Mouse (Mus musculus) stomach, embryonic 16.5 days (tissue): ENCODE data around the gene Hdac1. TPM values are rescaled to one million over a fixed set of nuclear protein-coding genes. Genes with fewer than 3 reads are reported as not detected.
A peak's percentile ranks its signal among the peaks of the same experiment; 100 is the strongest.

Experiments
- ATAC-seq: fragments of 200-750 bp; cut with Nextera tagmentation; 2 replicates; pipeline ENCODE4 v1.8.0; 2017; ENCODE audit warnings: moderate number of reproducible peaks, moderate TSS enrichment; ENCODE audit not compliant: insufficient read depth, low FRiP score
- H3K27ac ChIP-seq: fragments of 300-500 bp; sonication (generic); 2 replicates; pipeline ENCODE4 v1.5.1; 2014; ENCODE audit warnings: low read length
- H3K27me3 ChIP-seq: fragments of 300-500 bp; sonication (generic); 2 replicates; pipeline ENCODE4 v1.6.1; 2014; ENCODE audit warnings: low read length, control low read depth, mixed read lengths; ENCODE audit not compliant: control insufficient read depth, insufficient read depth
- H3K36me3 ChIP-seq: fragments of 300-500 bp; sonication (generic); 2 replicates; pipeline ENCODE4 v1.6.1; 2014; ENCODE audit warnings: low read length; ENCODE audit not compliant: control insufficient read depth, insufficient read depth
- H3K4me1 ChIP-seq: fragments of 300-500 bp; sonication (generic); 2 replicates; pipeline ENCODE4 v1.6.1; 2014; ENCODE audit warnings: low read length, control low read depth, mixed read lengths; ENCODE audit not compliant: control insufficient read depth, insufficient read depth
- H3K4me2 ChIP-seq: fragments of 300-500 bp; sonication (generic); 2 replicates; pipeline ENCODE4 v1.6.1; 2014; ENCODE audit warnings: low read depth, low read length, mixed read lengths
- H3K4me3 ChIP-seq: fragments of 300-500 bp; sonication (generic); replicated peaks from 2 replicates; pipeline ENCODE4 v1.5.1; 2014; ENCODE audit warnings: mild to moderate bottlenecking, low read length
- H3K9ac ChIP-seq: fragments of 300-500 bp; sonication (generic); 2 replicates; pipeline ENCODE4 v1.6.1; 2014; ENCODE audit warnings: low read length
- H3K9me3 ChIP-seq: fragments of 300-500 bp; sonication (generic); replicated peaks from 2 replicates; pipeline ENCODE4 v1.6.1; 2016; ENCODE audit warnings: low read length, control low read depth; ENCODE audit not compliant: control insufficient read depth
- WGBS: fragments of 180-500 bp; shearing (Covaris S2); extraction: QIAGEN DNeasy Blood & Tissue Kit; methylation state at CpG from one replicate; pipeline ENCODE4 v1.1.7; 2014; 5-methylcytosine and 5-hydroxymethylcytosine counted together
- polyA plus RNA-seq: library from polyadenylated mRNA; unstranded; fragments of >200 nt; fragmentation: Nextera tagmentation; extraction: Ambion mirVana; gene quantifications from 2 replicates; pipeline ENCODE4 v1.2.1, GENCODE M21; 2015

The Hdac1 gene
- polyA plus RNA-seq, 1 experiment from 2014 or later: 195 TPM

DNA sequence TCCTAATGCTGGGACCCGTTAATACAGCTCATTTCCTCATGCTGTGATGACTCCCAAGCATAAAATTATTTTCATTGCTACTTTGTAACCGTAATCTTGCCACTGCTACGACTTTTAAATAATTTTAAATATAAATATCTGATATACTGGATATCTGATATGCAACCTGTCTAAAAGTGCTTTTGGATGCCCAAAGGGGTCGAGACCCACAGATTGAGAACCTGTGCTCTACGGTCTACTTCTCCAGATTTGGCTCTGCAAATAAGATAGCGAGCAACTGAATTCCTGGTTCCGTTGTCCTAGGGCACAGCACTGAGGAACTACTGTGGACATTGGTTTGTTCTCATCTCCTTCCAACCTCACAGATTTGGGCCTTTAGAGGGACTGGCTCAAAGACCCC, 35.2 kb upstream of the Hdac1 start:
- Histone ChIP-seq H3K9ac (no peak overlapping the region), H3K4me1 (0 out of 2 replicates have a peak, but pooled peaks cover 2% of the 10 kb centered on the region), H3K9me3 (no peaks in the 10 kb centered on the region), H3K4me3 (no peak overlapping the region), H3K27ac (no peak overlapping the region), H3K4me2 (no peak overlapping the region), H3K27me3 (no peaks in the 10 kb centered on the region), H3K36me3 (no peaks in the 10 kb centered on the region)
- WGBS: 75% methylated on average over 7 of the region's 7 CpGs
- no peak for ATAC-seq

DNA sequence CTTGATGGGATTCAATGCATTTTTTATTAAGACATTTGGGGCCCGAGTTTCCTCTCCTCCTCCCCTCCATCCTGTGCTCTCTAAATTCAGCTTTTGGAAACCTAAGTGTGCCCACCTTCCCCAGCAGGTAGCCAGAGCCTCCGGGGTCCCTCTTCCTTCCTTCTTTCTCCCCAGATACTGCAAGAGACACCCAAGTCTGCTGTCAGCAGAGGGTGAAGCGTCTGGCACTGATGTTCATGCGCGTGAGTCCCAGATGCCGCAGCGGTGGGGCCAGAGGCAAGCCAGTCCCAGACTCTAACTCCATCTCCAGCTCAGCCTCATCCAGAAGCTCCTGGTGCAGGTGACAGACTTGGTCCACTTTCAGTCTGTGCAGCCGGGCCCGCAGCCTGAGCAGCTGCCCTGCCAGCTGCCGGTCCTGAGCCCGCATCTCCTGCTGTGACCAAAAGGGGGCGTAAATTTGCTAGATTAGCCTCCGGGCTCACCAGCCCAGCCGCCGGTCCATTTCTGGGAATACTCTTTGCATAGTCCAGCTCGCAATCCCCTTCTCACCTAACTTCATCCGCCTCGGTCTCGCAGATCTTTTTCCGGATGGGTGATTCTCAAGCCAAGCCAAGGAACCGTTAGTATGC, 34.5 kb upstream of the Hdac1 start:
- WGBS: 39% methylated on average over 21 of the region's 21 CpGs
- Histone ChIP-seq H3K27me3 (no peaks in the 10 kb centered on the region), H3K9me3 (no peaks in the 10 kb centered on the region), H3K36me3 (no peaks in the 10 kb centered on the region), H3K27ac (no peak overlapping the region), H3K4me2 (no peak overlapping the region), H3K9ac (peak overlapping the region; percentile 6; the same call in 1 of the 2 replicates), H3K4me3 (no peak overlapping the region), H3K4me1 (0 out of 2 replicates have a peak, but pooled peaks cover 2% of the 10 kb centered on the region)
- ATAC-seq: no peak

DNA sequence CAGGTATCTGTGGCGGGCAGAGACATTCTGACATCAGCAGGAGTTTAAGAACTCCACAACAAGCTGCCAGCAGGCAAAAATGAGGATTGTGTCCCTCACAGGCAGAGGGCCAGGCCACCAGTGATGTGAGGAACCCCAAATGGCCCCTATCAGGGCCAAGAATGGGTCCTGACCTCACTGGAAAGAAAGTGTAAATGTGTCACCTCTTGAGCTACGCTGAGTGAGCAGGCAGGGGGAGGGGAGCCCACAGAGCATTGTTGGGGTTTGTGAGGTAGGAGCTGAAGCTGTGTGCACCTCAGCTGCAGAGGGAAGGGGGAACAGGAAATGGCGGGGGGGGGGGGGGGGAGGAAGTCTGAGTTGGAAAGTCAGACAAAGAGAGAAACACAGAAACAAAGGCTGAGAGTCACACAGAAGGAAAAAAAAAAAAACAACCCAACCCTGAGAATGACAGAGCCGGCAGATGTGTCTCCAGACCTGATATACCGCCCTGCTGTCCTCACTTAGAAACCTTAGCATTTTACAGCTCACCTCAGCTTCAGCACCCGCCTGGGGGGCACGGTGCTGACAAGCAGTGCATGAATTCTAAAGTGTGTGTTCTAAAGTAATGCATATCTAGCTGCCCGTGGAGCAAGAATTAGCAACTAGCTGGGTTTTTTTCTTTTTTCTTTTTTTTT, 32.8 kb upstream of the Hdac1 start:
- H3K27ac ChIP-seq: no peak overlapping the region
- no peaks in the 10 kb centered on the region for H3K9me3 ChIP-seq
- no peaks in the 10 kb centered on the region for H3K27me3 ChIP-seq
- 0 out of 2 replicates have a peak, but pooled peaks cover 2% of the 10 kb centered on the region for H3K4me1 ChIP-seq
- H3K9ac ChIP-seq: peak overlapping the region; percentile 56
- no peaks in the 10 kb centered on the region for H3K36me3 ChIP-seq
- H3K4me3 ChIP-seq: no peak overlapping the region
- 42% methylated on average over 7 of the region's 8 CpGs for WGBS
- H3K4me2 ChIP-seq: no peak overlapping the region
- ATAC-seq: 0 out of 2 replicates have a peak, but pooled peaks have one; percentile 37

DNA sequence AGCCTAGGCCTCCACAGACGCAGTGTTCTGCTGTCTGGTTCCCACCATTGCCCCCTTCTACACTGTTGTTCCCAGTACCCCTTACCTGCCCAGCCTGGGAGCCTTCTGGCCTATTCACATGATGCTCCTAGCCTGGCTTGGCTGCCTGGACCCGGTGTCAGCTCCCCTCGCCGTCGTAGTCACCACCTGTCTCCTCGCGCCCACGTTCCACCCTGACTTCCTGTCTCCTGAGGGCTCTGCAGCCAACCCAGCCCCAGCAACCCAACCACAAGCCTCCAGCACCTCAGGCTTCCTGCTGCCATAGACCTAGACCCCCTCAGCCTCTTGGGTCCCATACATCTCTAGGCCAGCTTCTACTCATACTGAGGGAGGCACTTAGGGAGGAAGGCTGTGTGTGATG, 30.9 kb upstream of the Hdac1 start, which contains the start of gene Lck:
Gene Lck (minus strand): TSS at position 212 of the 400 bp plus-strand sequence.
- Histone ChIP-seq H3K4me3 (no peak within 1 kb of the TSS), H3K9me3 (no peaks in the 10 kb centered on the region), H3K9ac (no peak within 1 kb of the TSS), H3K27ac (no peak within 1 kb of the TSS), H3K27me3 (no peaks in the 10 kb centered on the region), H3K36me3 (no peaks in the 10 kb centered on the region), H3K4me1 (0 out of 2 replicates have a peak, but pooled peaks cover 2% of the 10 kb centered on the region), H3K4me2 (no peak within 1 kb of the TSS)
- WGBS: 87% methylated on average over 8 of the region's 8 CpGs
- no peak for ATAC-seq

DNA sequence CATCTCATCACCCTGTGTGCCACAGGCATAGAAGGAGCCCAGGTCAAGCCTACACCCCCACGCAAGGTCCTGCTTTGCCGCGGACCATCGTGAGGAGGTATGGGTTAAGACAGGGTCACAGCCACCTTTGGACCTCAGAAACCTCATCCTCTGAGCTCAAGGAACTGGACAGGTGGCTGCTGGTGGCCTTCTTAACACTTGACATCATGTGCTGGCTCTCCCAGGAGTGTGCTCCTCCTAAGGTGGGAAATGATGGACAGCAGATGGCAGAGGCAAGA, 30.5 kb upstream of the Hdac1 start:
- H3K4me2 ChIP-seq: no peak overlapping the region
- no peak for ATAC-seq
- H3K4me1 ChIP-seq: 0 out of 2 replicates have a peak, but pooled peaks cover 2% of the 10 kb centered on the region
- H3K36me3 ChIP-seq: no peaks in the 10 kb centered on the region
- H3K27ac ChIP-seq: no peak overlapping the region
- no peak overlapping the region for H3K9ac ChIP-seq
- H3K27me3 ChIP-seq: no peaks in the 10 kb centered on the region
- no peak overlapping the region for H3K4me3 ChIP-seq
- H3K9me3 ChIP-seq: no peaks in the 10 kb centered on the region
- WGBS: 96% methylated on average over 4 of the region's 4 CpGs

DNA sequence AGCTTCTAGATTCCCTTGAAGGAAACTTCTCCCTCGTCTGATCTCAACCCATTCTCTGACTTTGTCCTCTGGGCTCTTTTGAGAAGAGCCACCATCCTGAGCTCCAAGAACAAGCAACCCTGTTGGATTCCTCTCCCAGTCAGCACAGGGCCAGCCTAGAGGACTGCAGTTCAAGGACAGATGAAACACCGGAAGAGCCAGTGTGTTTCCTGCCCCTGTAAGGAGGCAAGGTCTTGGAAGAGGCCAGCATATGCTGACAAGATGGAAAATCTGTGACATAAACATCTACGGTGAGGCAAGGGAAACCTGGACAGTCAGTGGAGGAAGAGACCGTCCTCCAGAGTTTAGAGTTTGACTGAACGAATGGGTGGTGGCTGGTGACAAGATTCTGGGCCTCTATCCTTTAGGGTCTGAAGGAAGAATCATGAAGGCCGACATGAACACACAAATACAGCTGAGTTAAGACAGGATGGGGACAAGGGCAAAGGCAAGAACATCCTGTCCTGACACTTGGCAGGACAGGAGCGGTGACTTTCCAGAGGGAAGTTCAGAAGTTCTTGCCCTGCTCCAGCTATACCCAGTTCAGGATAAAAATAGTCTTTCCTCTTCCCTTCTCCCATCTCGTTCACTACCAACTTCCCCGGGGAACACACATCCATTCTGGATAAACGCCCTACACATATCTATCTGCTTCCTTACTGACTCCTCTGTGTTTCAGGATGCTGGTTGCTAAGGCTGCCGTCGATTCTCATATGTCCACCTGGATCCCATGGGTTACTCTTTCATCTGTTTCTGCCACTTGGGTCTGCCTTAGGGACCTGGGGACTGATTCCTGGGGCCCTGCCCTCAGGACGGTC, 30.0 kb upstream of the Hdac1 start:
- H3K9ac ChIP-seq: no peak overlapping the region
- H3K36me3 ChIP-seq: no peaks in the 10 kb centered on the region
- WGBS: 80% methylated on average over 13 of the region's 13 CpGs
- 0 out of 2 replicates have a peak, but pooled peaks cover 2% of the 10 kb centered on the region for H3K4me1 ChIP-seq
- H3K9me3 ChIP-seq: no peaks in the 10 kb centered on the region
- no peaks in the 10 kb centered on the region for H3K27me3 ChIP-seq
- H3K4me3 ChIP-seq: no peak overlapping the region
- no peak overlapping the region for H3K27ac ChIP-seq
- no peak for ATAC-seq
- no peak overlapping the region for H3K4me2 ChIP-seq

DNA sequence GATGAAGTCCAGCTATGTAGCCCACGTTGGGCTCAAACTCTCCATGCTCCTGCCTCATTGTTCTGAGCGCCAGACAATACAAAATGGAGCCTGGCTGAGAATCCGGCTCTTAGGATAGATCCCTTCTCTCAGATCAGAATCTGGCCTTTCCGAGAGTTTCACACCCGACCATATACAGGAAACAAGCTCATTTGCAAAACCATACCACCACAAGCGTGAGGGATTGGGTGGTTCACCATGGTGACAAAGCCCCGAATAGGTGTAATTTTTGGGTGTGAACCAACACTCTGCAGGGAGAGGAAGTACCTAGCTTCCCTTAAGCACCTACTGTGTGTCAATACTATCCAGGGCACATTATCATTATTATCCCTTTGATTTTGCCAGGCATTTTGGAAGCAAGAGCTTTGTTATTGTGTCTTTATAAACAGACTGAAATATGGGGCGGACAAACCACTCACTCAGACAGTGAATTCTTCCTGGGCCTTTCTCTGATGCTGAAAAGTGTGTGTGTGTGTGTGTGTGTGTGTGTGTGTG, 29.1 kb upstream of the Hdac1 start:
- no peaks in the 10 kb centered on the region for H3K9me3 ChIP-seq
- H3K27ac ChIP-seq: no peak overlapping the region
- H3K36me3 ChIP-seq: no peaks in the 10 kb centered on the region
- 0 out of 2 replicates have a peak, but pooled peaks cover 2% of the 10 kb centered on the region for H3K4me1 ChIP-seq
- no peak overlapping the region for H3K4me3 ChIP-seq
- no peak overlapping the region for H3K9ac ChIP-seq
- no peak overlapping the region for H3K4me2 ChIP-seq
- no peaks in the 10 kb centered on the region for H3K27me3 ChIP-seq
- WGBS: 73% methylated on average over 8 of the region's 8 CpGs
- ATAC-seq: no peak

DNA sequence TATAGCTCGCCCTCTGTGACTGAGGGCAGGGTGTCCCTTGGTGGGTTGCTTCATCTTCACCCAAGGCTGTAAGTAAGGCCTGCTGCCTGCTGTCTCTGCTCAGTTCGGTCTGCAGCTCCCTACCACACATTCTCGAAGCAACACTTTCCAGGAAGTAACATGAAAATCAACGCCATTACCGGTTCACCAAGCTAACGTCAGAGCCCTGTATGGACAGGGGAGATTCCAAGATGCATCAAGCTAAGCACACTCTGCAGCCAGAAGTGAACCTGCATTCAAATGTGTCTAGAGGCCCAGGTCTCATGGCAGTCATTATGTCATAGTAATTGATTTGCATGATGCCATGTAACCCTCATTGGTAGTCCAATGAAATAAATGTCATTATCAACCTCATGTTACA, 27.5 kb upstream of the Hdac1 start:
- Histone ChIP-seq H3K4me2 (no peak overlapping the region), H3K27me3 (no peaks in the 10 kb centered on the region), H3K27ac (no peak overlapping the region), H3K4me1 (0 out of 2 replicates have a peak, but pooled peaks cover under 1% of the 10 kb centered on the region), H3K9ac (no peak overlapping the region), H3K4me3 (no peak overlapping the region), H3K36me3 (no peaks in the 10 kb centered on the region), H3K9me3 (no peaks in the 10 kb centered on the region)
- WGBS: 86% methylated on average over 6 of the region's 6 CpGs
- ATAC-seq: no peak
